Mouse (Mus musculus) heart, adult 18-20 months (tissue): ENCODE measurements around the gene Ciita. TPM values are rescaled to one million over a fixed set of nuclear protein-coding genes. Genes with fewer than 3 reads are reported as not detected.

Experiments used
- DNase-seq, 2 experiments: peaks; one replicate each; pipeline ENCODE4 v3.0.0; 2021 to 2022; ENCODE audit warnings: mixed read lengths in 1 of 2
- total RNA-seq, 2 experiments: library from RNA; stranded (reverse); gene quantifications; 2 replicates each; pipeline ENCODE4 v1.2.3; 2021

Gene Ciita
- total RNA-seq, 2 experiments from 2014 or later = 1.3 to 3.9 TPM

- DNase-seq = peak in 1 of 2 experiments; percentile 44
These were observed 80.1 kb downstream of the Ciita start for GRCm38 (mm10) chr16:10559991-10560390.

GRCm38 (mm10) chr16:10565278-10565885 is 85.5 kb downstream of the Ciita start:
- DNase-seq = peak; percentile 68 to 79

- no peak for DNase-seq
These were observed 87.3 kb downstream of the Ciita start for GRCm38 (mm10) chr16:10567153-10567552.

GRCm38 (mm10) chr16:10569809-10570395 is 90.0 kb downstream of the Ciita start:
- no peak for DNase-seq

GRCm38 (mm10) chr16:10570708-10571107 is 90.8 kb downstream of the Ciita start:
- peak; percentile 50 to 79 for DNase-seq

GRCm38 (mm10) chr16:10571820-10572219 is 92.0 kb downstream of the Ciita start:
- DNase-seq = no peak

GRCm38 (mm10) chr16:10574936-10575335 is 95.1 kb downstream of the Ciita start:
- DNase-seq = peak in 1 of 2 experiments; percentile 43

- peak; percentile 39 to 49 for DNase-seq
These were observed 96.1 kb downstream of the Ciita start for GRCm38 (mm10) chr16:10575915-10576314.

GRCm38 (mm10) chr16:10577548-10577947 is 97.7 kb downstream of the Ciita start:
- no peak for DNase-seq

Other genes with a start within 250 kb of the Ciita start
- 10 to 100 TPM; 31.4 to 34.6 TPM for gene Emp2, start 166.1 kb upstream of the Ciita start, total RNA-seq
- not detected for gene Tekt5, start 84.6 kb upstream of the Ciita start, total RNA-seq
- 1 to 10 TPM; 7.7 to 8.4 TPM for gene Nubp1, start 68.1 kb upstream of the Ciita start, total RNA-seq
- under 1 TPM; 0.10 to 0.26 TPM for gene Tvp23a, start 32.7 kb upstream of the Ciita start, total RNA-seq
- 10 to 100 TPM; 29.7 to 33.3 TPM for gene Dexi, start 63.0 kb downstream of the Ciita start, total RNA-seq
- gene Clec16a, start 65.3 kb downstream of the Ciita start, total RNA-seq = 10 to 100 TPM; 54.5 to 57.2 TPM